Mouse (Mus musculus) kidney, adult 2 months (tissue): ENCODE data around the gene Zfp36l1.

Experiments
- CTCF ChIP-seq: fragments of 200-500 bp; conservative IDR thresholded peaks from 2 replicates; pipeline ENCODE4 v1.5.1; 2011; ENCODE audit warnings: low read depth, mild to moderate bottlenecking, control low read depth, low read length, moderate library complexity, mixed read lengths; ENCODE audit not compliant: insufficient read depth, insufficient read length
- POLR2A ChIP-seq: fragments of 200-500 bp; IDR thresholded peaks from one replicate; pipeline ENCODE4 v1.6.1; 2011; ENCODE audit warnings: low read depth, low read length, control low read depth

GRCm38 (mm10) chr12:80106138-80106895 is 6.5 kb downstream of the Zfp36l1 start:
- TF ChIP-seq POLR2A (no peak), CTCF (no peak)
